Mouse (Mus musculus) adipose tissue, adult 10 weeks (tissue): ENCODE results near the gene Chchd10. TPM values are rescaled to one million over a fixed set of nuclear protein-coding genes. Genes with fewer than 3 reads are reported as not detected.

Source experiments
- polyA plus RNA-seq: library from polyadenylated mRNA; stranded (reverse); fragments of 350-450 nt; fragmentation: Illumina TruSeq; extraction: RNeasy Lipid Tissue Mini Kit (QIAGEN cat#74804); gene quantifications from one replicate; pipeline ENCODE4 v1.2.3, GENCODE M21; 2014; ENCODE audit warnings: low read depth, low replicate concordance

Chchd10 gene
- 104 TPM for polyA plus RNA-seq

GRCm38 (mm10) chr10:75932891-75933290, at the start of gene Chchd10:
Gene Chchd10 (plus strand): TSS chr10:75933130.

GRCm38 (mm10) chr10:75893089-75893750, 39.7 kb upstream of the Chchd10 start, which contains the start of gene Derl3:
Gene Derl3 (plus strand): TSS chr10:75893413.

DNA sequence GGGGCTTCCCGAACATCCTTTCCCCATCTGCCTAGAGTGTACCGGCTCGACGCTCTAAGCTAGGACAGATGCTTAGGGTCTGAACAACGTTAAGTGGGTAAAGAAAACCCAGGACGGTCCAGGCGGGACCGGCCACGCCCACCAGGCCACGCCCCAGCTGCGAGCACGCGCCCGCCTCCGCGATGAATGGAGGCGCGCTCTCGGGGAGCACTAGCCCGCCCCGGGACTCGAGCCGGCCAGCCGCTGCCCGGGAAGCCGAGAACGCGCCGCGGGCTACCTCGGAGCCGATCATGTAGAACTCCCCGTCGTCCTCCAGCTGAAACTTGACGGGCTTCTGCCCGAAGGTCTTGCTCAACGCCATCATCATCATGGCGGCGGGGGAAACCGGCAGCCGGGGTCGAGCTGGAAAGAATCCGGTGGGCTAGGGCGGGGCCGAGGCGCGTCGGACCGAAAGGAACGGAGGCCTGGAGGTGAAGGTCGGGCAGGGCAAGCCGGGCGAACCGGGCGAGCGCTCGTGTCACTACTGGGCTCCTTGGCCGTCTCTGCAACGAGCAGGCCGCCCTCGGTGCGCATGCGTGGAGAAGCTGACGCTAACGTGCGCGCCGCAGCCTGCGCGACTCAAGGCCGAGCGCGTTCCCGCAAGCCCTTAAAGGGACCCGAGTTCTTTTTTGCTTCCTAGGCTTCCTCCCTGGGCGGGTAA, 11.8 kb upstream of the Chchd10 start, which contains the start of gene Smarcb1:
TSS of gene Smarcb1 (minus strand) at position 592 of the 700 bp plus-strand sequence.

DNA sequence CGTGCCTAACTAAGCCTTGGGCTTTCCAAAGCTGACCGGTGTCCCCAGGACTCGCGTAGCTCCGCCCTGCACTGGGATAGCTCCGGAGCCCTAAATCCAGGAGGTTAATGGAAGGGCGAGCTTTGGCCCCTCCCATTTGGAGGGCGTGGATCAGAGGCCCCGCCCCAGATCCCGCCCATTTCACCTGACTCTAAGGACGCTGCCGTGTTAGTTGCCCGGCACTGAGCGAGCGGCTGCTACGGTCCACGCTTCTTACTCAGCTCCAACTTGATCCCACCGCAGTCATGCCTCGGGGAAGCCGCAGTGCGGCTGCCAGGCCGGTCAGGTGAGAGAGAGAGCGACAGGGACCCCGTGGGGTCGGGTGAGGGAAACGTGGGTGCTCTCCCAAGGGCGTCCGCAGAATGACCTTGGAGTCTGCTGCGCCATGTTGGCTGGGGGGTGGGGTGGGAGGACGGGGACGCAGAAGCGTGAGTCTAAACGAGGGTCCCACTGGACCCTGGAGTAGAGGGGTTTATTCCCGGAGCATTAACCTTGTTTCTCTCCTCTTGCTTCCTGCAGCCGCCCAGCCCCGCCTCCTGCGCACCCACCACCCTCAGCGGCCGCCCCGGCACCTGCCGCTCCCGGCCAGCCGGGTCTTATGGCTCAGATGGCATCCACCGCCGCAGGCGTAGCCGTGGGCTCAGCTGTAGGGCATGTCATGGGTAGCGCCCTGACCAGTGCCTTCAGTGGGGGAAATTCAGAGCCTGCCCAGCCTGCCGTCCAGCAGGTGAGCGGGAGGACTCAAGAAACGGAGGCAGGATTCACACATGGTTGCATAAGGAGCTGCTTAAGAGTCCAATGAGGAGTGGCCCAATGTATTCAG, 3.0 kb downstream of the Chchd10 start, which contains the start of gene Mmp11:
TSS of gene Mmp11 (minus strand) at position 817 of the 862 bp plus-strand sequence.

DNA sequence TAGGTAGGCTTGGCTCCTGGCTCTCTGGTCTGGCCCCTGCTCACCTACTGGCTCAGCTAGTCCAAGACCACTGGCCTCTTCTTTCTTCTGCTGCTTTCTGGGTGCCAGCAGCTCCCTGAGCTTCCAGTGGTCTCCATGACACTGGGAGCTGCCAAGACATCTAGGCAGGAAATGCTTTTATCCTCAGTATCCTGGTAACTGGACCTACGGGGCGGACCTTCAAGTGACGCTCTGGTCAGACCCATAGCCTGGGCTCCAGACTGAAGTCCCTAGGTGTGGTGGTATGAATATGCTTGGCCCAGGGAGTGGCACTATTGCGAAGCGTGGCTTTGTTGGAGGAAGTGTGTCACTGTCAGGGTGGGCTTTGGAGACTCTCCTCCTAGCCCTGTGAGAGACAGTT, 7.6 kb downstream of the Chchd10 start, which contains the start of gene Gm867:
TSS of gene Gm867 (minus strand) at position 153 of the 400 bp plus-strand sequence.

DNA sequence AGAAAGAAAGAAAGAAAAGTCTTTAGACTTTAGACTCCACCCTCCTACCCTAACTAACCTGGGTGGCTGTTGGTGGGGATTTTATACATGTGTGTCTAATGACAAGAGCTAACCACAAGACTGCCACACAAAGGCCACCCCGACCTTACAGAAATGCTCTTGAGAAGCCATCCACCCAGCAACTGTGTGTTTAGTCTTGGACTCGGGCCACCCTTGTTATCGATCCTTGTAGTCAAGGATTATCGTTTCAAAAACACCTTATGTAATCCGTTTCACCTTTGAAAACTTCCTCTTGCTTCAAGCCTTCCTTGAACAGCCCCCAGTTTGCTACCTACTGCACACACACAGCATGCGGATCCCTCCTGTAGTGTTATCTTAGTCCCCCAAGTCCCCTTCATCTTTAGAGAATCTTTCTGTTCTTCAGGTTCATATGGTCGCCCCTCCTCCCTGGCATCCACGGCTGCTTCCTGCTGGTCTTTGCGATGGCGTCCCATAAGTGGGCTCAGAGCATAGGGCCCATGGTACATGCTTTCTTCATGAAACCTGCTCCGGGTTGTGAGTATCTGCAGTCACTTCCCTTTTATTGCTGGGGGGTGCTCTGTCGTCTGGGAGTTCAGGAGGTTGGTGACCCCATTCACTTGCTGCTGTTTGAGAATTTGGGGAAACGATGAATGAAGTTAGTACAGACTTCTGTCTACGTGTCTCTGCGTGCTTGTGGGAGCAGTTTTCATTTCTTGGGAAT, 10.0 kb downstream of the Chchd10 start, which contains the start of gene Vpreb3:
TSS of gene Vpreb3 (plus strand) at position 322 of the 742 bp plus-strand sequence.

DNA sequence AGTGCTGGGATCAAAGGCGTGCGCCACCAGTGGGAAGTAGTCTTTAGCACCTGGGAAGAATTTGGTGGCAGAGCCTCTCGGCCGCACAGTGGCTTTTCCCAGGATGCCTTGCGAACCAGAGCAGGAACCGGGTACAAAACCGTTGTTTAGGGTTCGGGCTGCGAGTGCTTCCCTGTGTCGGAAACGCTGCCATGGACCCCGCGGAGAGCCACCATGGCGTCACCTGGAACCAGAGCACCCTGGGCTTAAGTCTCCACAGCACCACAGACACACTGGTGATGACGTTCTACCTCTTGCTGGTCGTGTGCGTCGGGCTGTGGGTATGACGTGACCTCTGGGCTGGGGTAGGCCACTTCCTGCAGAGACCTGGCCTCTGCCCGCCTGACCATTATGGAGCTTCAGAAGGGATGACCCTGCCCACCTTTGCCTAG, 21.5 kb downstream of the Chchd10 start, which contains the start of gene Gm5134:
TSS of gene Gm5134 (plus strand) at position 134 of the 431 bp plus-strand sequence.

Other genes with a start within 250 kb of the Chchd10 start
- 23.1 TPM for gene Cabin1, start 168.8 kb upstream of the Chchd10 start, polyA plus RNA-seq
- gene Ddt, start 159.7 kb upstream of the Chchd10 start, polyA plus RNA-seq = 109 TPM
- not detected for gene Gm20441, start 152.2 kb upstream of the Chchd10 start, polyA plus RNA-seq
- gene Gstt3, start 151.7 kb upstream of the Chchd10 start, polyA plus RNA-seq = 112 TPM
- gene Gstt1, start 134.5 kb upstream of the Chchd10 start, polyA plus RNA-seq = 99.2 TPM
- gene Gstt4, start 110.6 kb upstream of the Chchd10 start, polyA plus RNA-seq = 10.3 TPM
- gene Gstt2, start 95.7 kb upstream of the Chchd10 start, polyA plus RNA-seq = 66.6 TPM
- 195 TPM for gene Mif, start 72.9 kb upstream of the Chchd10 start, polyA plus RNA-seq
- 86.2 TPM for gene Derl3, start 39.7 kb upstream of the Chchd10 start, polyA plus RNA-seq
- gene Smarcb1, start 11.5 kb upstream of the Chchd10 start, polyA plus RNA-seq = 52.3 TPM
- gene Mmp11, start 3.4 kb downstream of the Chchd10 start, polyA plus RNA-seq = 9.3 TPM
- gene Gm867, start 7.5 kb downstream of the Chchd10 start, polyA plus RNA-seq = 3.2 TPM
- gene Vpreb3, start 9.9 kb downstream of the Chchd10 start, polyA plus RNA-seq = 0.93 TPM
- 0.34 TPM for gene Gm5134, start 21.4 kb downstream of the Chchd10 start, polyA plus RNA-seq
- gene Zfp280b, start 99.5 kb downstream of the Chchd10 start, polyA plus RNA-seq = 5.1 TPM
- gene Slc5a4b, start 177.8 kb downstream of the Chchd10 start, polyA plus RNA-seq = not detected
- not detected for gene Slc5a4a, start 214.3 kb downstream of the Chchd10 start, polyA plus RNA-seq